Mouse (Mus musculus): Measurements from ENCODE around the gene Zfp729a.
"Not testable (repeated sequence)": the region's sequence is repeated elsewhere in the genome, so short reads cannot be mapped to it uniquely, and the experiment has no call there.

Zfp729a gene

GRCm38 (mm10) chr13:67637294-67638007 is at the start of gene Zfp729a, which contains the start of gene Gm49345:
Gene Zfp729a (minus strand): TSS chr13:67637791.
Gene Gm49345 (minus strand): TSS chr13:67637769.
- DNase-seq: peak; percentile 91

GRCm38 (mm10) chr13:67686971-67687370 is 49.4 kb upstream of the Zfp729a start, which contains the start of gene Zfp738:
Gene Zfp738 (minus strand): TSS chr13:67687071.
- DNase-seq: no peak

DNA sequence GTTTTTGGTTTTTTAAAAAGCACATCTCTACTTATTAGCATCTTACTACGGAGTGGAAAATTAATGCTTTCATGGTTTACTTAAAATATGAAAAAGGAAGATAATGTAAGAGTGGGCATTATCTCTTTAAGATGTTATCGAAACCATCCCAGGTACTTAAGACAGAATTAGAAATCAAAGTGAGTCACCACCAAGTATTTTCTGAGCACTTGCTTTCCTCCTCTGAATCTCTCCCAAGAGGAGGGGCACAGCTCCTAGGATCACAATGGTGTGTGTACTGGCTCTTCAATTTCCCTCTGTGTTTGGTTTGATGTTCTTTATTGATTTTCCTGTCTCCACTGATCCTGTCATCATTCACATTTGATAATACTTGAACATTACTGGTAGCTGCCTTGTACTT is 46.2 kb upstream of the Zfp729a start:
- not testable (repeated sequence) for DNase-seq

DNA sequence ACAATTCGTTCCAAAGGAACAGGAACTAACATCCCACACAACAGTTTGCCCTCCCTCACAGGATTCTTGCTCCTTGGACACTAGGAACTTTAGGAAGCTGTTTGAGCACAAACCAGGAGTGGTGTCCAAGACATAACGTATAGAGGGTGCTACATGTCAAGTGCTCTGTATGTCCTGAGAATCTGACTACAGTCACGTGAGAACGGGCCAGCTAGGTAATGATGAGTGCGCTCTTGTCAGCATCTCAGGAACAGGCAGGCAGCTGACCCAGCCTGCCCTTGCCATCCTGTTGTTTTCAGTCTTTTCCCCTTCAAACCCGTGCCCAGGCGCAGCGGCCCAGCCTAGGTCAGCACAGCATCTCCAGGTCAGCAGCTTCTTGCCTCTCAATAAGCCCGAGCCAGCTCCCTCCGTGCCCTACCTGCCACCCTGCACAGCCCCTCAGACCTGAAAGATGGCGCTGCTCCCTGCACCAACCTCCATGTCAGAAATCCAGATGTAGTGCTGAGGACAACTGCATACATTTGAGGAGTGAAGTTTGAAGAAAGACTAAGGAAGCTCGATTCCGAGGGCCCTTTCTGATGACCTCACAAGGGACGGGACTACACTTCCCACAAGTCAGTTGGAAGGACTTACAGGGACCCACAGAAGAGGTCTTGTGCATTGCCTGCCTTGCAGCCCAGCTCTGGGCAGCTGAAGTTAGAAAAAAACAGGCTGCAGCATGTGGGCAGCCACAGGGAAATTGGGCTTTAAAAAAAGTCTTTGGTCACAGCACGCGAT is 45.6 kb upstream of the Zfp729a start:
- DNase-seq: peak; percentile 91

DNA sequence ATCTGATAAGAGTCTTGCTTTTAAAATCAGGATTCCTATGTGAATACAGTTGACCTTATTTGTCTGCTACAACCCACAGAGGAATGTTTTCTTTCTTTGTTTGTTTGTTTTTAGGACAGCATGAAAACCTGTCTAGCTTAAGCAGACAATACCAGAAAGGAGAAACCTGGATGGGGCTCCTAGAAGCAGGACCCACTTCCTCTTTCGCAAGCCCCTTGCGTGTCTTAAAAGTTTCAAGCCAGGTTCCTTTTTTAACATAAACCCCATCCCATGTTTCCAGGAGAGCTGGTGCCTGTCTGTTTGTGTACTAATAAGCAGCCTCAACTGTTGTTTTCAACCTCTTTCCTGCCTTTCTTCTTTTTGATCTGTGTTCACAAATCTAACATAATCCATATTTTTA is 37.3 kb upstream of the Zfp729a start:
- DNase-seq: no peak

GRCm38 (mm10) chr13:67652496-67652895 is 14.9 kb upstream of the Zfp729a start:
- DNase-seq: no peak

DNA sequence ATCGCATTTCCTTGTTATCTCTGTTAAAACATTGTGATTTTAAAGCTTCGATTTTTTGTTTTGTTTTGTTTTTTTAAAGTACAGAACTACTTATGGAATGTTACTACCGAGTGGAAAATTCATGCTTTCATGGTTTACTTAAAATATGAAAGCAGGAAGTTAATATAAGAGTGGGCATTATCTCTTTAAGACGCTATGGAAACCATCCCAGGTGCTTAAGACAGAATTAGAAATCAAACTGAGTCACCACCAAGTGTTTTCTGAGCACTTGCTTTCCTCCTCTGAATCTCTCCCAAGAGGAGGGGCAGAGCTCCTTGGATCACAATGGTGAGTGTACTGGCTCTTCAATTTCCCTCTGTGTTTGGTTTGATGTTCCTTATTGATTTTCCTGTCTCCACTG is 27.5 kb downstream of the Zfp729a start:
- no peak for DNase-seq

- peak; percentile 87 for DNase-seq
Measured at GRCm38 (mm10) chr13:67609066-67609876, 28.3 kb downstream of the Zfp729a start, which contains the start of gene Zfp729b. Gene Zfp729b (minus strand): TSS chr13:67609707.

DNA sequence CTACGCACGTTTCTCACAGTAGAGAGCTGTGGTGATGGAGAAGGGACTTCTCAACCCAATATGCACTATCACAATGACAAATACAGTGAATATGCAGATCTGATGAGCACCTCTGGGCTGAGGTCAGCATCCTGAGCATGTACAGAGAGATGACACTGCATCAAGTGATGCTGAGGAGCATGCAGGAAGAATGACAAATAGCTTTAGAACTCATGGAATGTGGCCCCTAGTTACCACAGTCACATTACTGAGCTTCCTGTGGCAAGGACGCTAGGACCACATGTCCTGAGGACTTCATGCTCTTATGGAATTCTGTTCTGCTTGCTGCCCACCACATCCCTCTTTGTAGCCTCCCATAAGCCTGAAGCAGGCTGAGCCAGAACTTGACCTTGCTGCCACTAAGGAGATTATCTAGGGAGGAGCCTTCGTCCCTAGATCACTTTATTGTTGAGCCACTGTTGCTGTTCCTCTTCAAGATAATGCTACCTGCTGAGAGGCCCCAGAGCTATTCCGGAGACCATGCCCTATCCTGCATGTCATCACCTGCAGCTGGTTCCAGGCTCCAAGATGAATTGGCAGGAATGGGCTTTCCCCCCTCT is 64.9 kb downstream of the Zfp729a start:
- no peak for DNase-seq
